Comparison of ENCODE assay signal across 12 mouse cellular contexts in genomic region chr10:68166695-68167086, GRCm38 (mm10).
DNase-seq lines count a peak whose midpoint lies in the region; ATAC-seq and TF ChIP-seq lines count a peak whose summit lies in the region.
"Had no signal": no experiment of that assay in that cellular context is flagged by ENCODE, and none has a peak within 500 bp of the region (broad histone marks: within the 10 kb centered on the region; RNA-seq: fewer than 3 reads in every experiment).

No protein-coding gene starts in this region.

- WGBS in kidney, embryonic 15.5 days: 44% methylated on average over 2 of the region's 2 CpGs
- WGBS in limb, embryonic 12.5 days: 35% methylated on average over 2 of the region's 2 CpGs

- no peak for ATAC-seq in kidney, embryonic 15.5 days (replicated peaks; ENCODE audit: low FRiP score)
- peak; percentile 14 for ATAC-seq in Patski
- ATAC-seq in limb, embryonic 12.5 days (ENCODE audit: insufficient number of reproducible peaks, insufficient read depth, low FRiP score, low TSS enrichment, low read depth): no peak

- H3K4me3 ChIP-seq in gastrocnemius, adult 2 months: no peak overlapping the region
- H3K4me3 ChIP-seq in kidney, embryonic 15.5 days (replicated peaks): no peak overlapping the region
- no peak overlapping the region for H3K4me3 ChIP-seq in limb, embryonic 12.5 days (replicated peaks)
- H3K4me3 ChIP-seq: embryonic facial prominence, embryonic 13.5 days had no signal

- in situ Hi-C loops in Patski (cut with MboI; ENCODE audit: low pct_unique_long_range_greater_than_20kb): loop anchor here (5.0 to 25.0 kb wide), 3 partner anchors 81 to 296 kb away; partner anchors contain the start of gene Arid5b

- H3K36me3 ChIP-seq in kidney, embryonic 15.5 days: no peaks in the 10 kb centered on the region
- H3K36me3 ChIP-seq in limb, embryonic 12.5 days: peaks cover 9% of the 10 kb centered on the region; the same call in 1 of the 2 replicates

- TF ChIP-seq CTCF in gastrocnemius, adult 2 months (IDR thresholded peaks at IDR 0.05): no peak
- TF ChIP-seq CTCF in Patski (IDR thresholded peaks at IDR 0.05): no peak

- POLR2A ChIA-PET in Patski (lab: Charles Lee): interaction anchor here (0.6 to 1.7 kb wide), 5 partner anchors 10 to 185 kb away, joined by 3 to 10 read pairs (median 6); no protein-coding TSS in a partner anchor

- no peaks in the 10 kb centered on the region for H3K27me3 ChIP-seq in kidney, embryonic 15.5 days
- H3K27me3 ChIP-seq in Patski: no peaks in the 10 kb centered on the region
- no peaks in the 10 kb centered on the region for H3K27me3 ChIP-seq in limb, embryonic 12.5 days
- H3K27me3 ChIP-seq: embryonic facial prominence, embryonic 13.5 days had no signal

- no peak overlapping the region for H3K4me2 ChIP-seq in kidney, embryonic 15.5 days
- H3K4me2 ChIP-seq in limb, embryonic 12.5 days: no peak overlapping the region
- H3K4me2 ChIP-seq: embryonic facial prominence, embryonic 13.5 days had no signal

- CTCF ChIA-PET in Patski (lab: Charles Lee): interaction anchor here (0.6 to 1.7 kb wide), 3 partner anchors 10 to 1221 kb away, joined by 3 to 7 read pairs (median 3); no protein-coding TSS in a partner anchor

- no peak overlapping the region for H3K9ac ChIP-seq in kidney, embryonic 15.5 days
- no peak overlapping the region for H3K9ac ChIP-seq in limb, embryonic 12.5 days (replicated peaks)
- H3K9ac ChIP-seq: embryonic facial prominence, embryonic 13.5 days had no signal

- intact Hi-C loops in gastrocnemius, adult 2 months (cut with DNase I): no loop called here
- intact Hi-C loops in gastrocnemius, postnatal 36 days (cut with DNase I): no loop called here

- DNase-seq in gastrocnemius, adult 2 months: no peak
- no peak for DNase-seq in gastrocnemius, postnatal 36 days
- DNase-seq in kidney, postnatal 36 days: no peak
- no peak for DNase-seq in Patski (ENCODE audit: low read depth, low spot score)
- DNase-seq in thymus, postnatal 14 days: no peak
- DNase-seq in layer of hippocampus, postnatal 25 days (ENCODE audit: extremely low spot score in 1 of 2, low spot score in 1 of 2): no peak
- DNase-seq: adrenal gland, postnatal 10 days; cerebellum, adult 9-10 months; retina, postnatal 1 day had no signal

- peaks cover 55% of the 10 kb centered on the region for H3K4me1 ChIP-seq in kidney, embryonic 15.5 days
- H3K4me1 ChIP-seq in limb, embryonic 12.5 days (replicated peaks): peaks cover 46% of the 10 kb centered on the region

- H3K27ac ChIP-seq in gastrocnemius, adult 2 months: peak overlapping the region; percentile 86
- H3K27ac ChIP-seq in kidney, embryonic 15.5 days: peak overlapping the region; percentile 92
- peak overlapping the region; percentile 74 for H3K27ac ChIP-seq in limb, embryonic 12.5 days

- no peaks in the 10 kb centered on the region for H3K9me3 ChIP-seq in kidney, embryonic 15.5 days (replicated peaks)
- H3K9me3 ChIP-seq in limb, embryonic 12.5 days: no peaks in the 10 kb centered on the region
- H3K9me3 ChIP-seq: embryonic facial prominence, embryonic 13.5 days had no signal
